Mouse (Mus musculus) kidney, postnatal 0 days (tissue): ENCODE results near the gene Gm10799. TPM values are rescaled to one million over a fixed set of nuclear protein-coding genes. Genes with fewer than 3 reads are reported as not detected.
"Not testable (repeated sequence)": the region's sequence is repeated elsewhere in the genome, so short reads cannot be mapped to it uniquely, and the experiment has no call there.

Experiments
- ATAC-seq: fragments of 200-750 bp; cut with Nextera tagmentation; replicated peaks from 2 replicates; pipeline ENCODE4 v1.8.0; 2017; ENCODE audit warnings: low read depth, moderate number of reproducible peaks, moderate TSS enrichment, moderate library complexity; ENCODE audit not compliant: low FRiP score
- DNase-seq: peaks from one replicate; pipeline ENCODE4 v3.0.0-alpha.2; 2016; ENCODE audit warnings: low spot score
- H3K27ac ChIP-seq: fragments of 300-500 bp; sonication (generic); 2 replicates; pipeline ENCODE4 v1.5.1; 2014; ENCODE audit warnings: mild to moderate bottlenecking
- H3K27me3 ChIP-seq: fragments of 300-500 bp; sonication (generic); 2 replicates; pipeline ENCODE4 v1.6.1; 2014; ENCODE audit warnings: low read length, mixed read lengths; ENCODE audit not compliant: insufficient read depth
- H3K36me3 ChIP-seq: fragments of 300-500 bp; sonication (generic); 2 replicates; pipeline ENCODE4 v1.6.1; 2014; ENCODE audit warnings: low read length, mixed read lengths; ENCODE audit not compliant: insufficient read depth
- H3K4me1 ChIP-seq: fragments of 300-500 bp; sonication (generic); replicated peaks from 2 replicates; pipeline ENCODE4 v1.6.1; 2014; ENCODE audit warnings: antibody characterized with exemption, low read length, mixed read lengths; ENCODE audit not compliant: insufficient read depth
- H3K4me2 ChIP-seq: fragments of 300-500 bp; sonication (generic); 2 replicates; pipeline ENCODE4 v1.6.1; 2014; ENCODE audit warnings: mild to moderate bottlenecking, low read length, moderate library complexity, mixed read lengths
- H3K4me3 ChIP-seq: fragments of 300-500 bp; sonication (generic); replicated peaks from 2 replicates; pipeline ENCODE4 v1.5.1; 2014; ENCODE audit warnings: low read depth, low read length
- H3K9ac ChIP-seq: fragments of 300-500 bp; sonication (generic); 2 replicates; pipeline ENCODE4 v1.6.1; 2014; ENCODE audit warnings: low read depth, low read length
- H3K9me3 ChIP-seq: fragments of 300-500 bp; sonication (generic); replicated peaks from 2 replicates; pipeline ENCODE4 v1.6.1; 2016; ENCODE audit warnings: low read length, inconsistent platforms, mixed read lengths
- CTCF ChIP-seq: IDR thresholded peaks from 2 replicates; pipeline ENCODE4 v1.5.1; 2016; ENCODE audit warnings: antibody characterized with exemption, low read depth, mild to moderate bottlenecking, moderate library complexity
- WGBS: fragments of 180-500 bp; shearing (Covaris S2); extraction: QIAGEN DNeasy Blood & Tissue Kit; methylation state at CpG from one replicate; pipeline ENCODE4 v1.1.7; 2014; 5-methylcytosine and 5-hydroxymethylcytosine counted together
- polyA plus RNA-seq: library from polyadenylated mRNA; unstranded; fragments of >200 nt; fragmentation: Nextera tagmentation; extraction: Ambion mirVana; gene quantifications from 2 replicates; pipeline ENCODE4 v1.2.1, GENCODE M21; 2015

Gm10799 gene
- polyA plus RNA-seq, 1 experiment from 2014 or later = not detected

DNA sequence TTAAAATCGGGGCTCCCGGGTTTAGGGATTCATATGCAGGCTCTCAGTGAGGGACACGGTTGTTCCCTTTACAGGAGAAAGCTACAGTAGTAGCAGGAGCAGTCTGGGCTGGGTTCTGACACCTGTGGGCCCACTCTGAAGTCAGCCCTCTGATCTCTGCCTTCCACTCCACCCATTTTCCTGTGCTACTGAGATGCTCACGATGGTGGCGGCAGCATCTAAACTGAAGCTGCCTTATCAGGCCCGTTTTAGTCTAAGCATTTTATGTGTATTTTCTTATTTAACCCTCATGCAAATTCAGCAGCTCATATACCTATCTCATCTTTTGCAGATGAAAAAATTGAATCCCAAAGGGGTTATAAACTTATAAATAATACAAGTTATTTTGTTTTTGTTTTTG lies 36.5 kb upstream of the Gm10799 start:
- DNase-seq (no peak), ATAC-seq (no peak)
- no peak for TF ChIP-seq CTCF
- Histone ChIP-seq H3K4me3 (no peak overlapping the region), H3K27me3 (no peaks in the 10 kb centered on the region), H3K9me3 (no peaks in the 10 kb centered on the region), H3K36me3 (no peaks in the 10 kb centered on the region), H3K4me2 (no peak overlapping the region), H3K27ac (no peak overlapping the region), H3K9ac (no peak overlapping the region), H3K4me1 (no peaks in the 10 kb centered on the region)
- WGBS = 83% methylated on average over 6 of the region's 6 CpGs

DNA sequence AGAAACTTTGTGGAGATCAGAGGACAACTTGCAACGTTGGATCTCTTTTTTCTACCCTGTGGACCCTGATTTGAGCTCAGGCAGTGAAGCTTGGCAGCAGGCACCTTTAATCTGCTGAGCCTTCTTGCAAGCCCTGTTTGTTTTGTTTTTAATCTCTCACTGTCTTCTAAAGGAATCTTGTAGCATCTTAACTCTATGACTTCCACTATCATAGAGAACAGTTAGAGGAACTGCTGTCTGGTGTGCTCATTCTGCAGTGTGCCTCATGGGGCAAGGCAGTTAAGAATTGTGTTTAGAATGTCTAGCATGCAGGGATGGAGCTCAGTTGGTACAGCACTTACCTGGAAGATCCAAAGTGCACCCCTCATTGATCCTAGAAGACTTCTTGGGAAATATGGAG lies 31.6 kb upstream of the Gm10799 start:
- Histone ChIP-seq H3K4me2 (no peak overlapping the region), H3K27ac (no peak overlapping the region), H3K27me3 (no peaks in the 10 kb centered on the region), H3K4me3 (no peak overlapping the region), H3K9me3 (no peaks in the 10 kb centered on the region), H3K36me3 (no peaks in the 10 kb centered on the region), H3K9ac (no peak overlapping the region), H3K4me1 (no peaks in the 10 kb centered on the region)
- TF ChIP-seq CTCF = no peak
- 56% methylated on average over 1 of the region's 1 CpGs for WGBS
- DNase-seq = no peak
- no peak for ATAC-seq

DNA sequence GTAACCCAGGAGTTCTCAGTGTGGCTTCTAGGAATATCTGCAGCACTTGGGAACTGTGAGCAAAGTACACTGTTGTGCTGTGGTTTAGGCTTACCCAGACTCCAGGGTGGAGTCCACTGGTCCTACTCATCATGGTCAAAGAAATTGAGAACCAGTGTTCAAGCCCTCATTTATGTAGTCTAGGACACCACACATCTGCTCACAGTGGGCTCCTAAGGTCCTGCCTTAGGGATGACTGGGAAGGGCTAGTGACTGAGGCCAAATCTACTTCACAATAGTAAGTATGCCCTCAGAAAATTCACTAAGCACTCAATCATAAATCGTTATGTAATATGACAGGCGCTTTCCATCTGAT lies 30.9 kb upstream of the Gm10799 start:
- Histone ChIP-seq H3K4me3 (no peak overlapping the region), H3K4me2 (no peak overlapping the region), H3K4me1 (no peaks in the 10 kb centered on the region), H3K27me3 (no peaks in the 10 kb centered on the region), H3K9ac (no peak overlapping the region), H3K27ac (no peak overlapping the region), H3K9me3 (no peaks in the 10 kb centered on the region), H3K36me3 (no peaks in the 10 kb centered on the region)
- TF ChIP-seq CTCF = no peak
- WGBS = 94% methylated on average over 2 of the region's 2 CpGs
- DNase-seq = no peak
- no peak for ATAC-seq

DNA sequence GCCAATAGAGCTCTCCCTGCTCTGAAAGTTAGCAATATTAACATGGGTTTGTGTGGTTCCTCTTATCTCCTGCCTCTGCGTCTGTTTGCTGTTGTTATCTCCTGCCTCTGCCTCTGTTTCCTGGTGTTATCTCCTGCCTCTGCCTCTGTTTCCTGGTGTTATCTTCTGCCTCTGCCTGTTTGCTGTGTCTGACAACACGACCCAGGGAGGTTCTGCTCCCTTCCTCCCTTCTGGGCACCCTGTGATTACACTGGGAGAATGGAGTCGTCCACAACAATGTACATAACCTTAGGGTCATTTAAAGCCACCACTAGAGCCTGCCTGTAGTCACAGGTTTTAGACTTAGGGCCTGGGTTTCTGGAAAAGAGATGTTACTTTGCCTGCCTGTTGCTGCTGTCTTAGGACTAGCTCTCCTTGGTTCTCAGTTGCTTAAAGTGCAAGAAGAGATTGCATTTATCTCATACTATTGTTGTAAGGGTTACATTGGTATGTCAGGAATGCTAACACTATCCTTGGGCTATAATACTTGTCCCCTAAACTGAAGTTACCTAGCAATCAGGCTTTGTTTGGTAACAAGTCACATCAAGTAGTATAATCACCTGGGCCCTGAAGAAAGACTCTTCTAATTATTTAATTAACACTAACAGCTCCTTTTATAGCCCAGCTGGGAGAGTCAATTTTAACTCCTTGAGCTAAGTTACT lies 30.3 kb upstream of the Gm10799 start:
- Histone ChIP-seq H3K4me3 (no peak overlapping the region), H3K4me2 (no peak overlapping the region), H3K27ac (no peak overlapping the region), H3K36me3 (no peaks in the 10 kb centered on the region), H3K9me3 (no peaks in the 10 kb centered on the region), H3K27me3 (no peaks in the 10 kb centered on the region), H3K4me1 (no peaks in the 10 kb centered on the region), H3K9ac (no peak overlapping the region)
- 38% methylated on average over 3 of the region's 3 CpGs for WGBS
- no peak for ATAC-seq
- no peak for DNase-seq
- no peak for TF ChIP-seq CTCF

DNA sequence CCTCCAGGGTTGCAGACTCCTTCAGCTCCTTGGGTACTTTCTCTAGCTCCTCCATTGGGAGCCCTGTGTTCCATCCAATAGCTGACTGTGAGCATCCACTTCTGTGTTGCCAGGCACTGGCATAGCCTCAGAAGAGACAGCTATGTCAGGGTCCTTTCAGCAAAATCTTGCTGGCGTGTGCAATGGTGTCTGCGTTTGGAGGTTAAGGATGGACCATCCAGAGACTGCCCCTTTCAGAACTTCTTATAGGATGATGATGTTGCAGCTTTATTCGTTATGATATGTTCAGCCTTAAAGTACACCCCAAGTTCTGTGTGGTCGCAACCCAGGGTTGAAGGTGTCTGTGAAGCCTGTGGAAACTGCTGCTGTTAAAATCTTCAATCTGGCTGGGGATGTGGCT lies 29.0 kb upstream of the Gm10799 start:
- H3K4me3 ChIP-seq, DNase-seq, H3K36me3 ChIP-seq, H3K4me2 ChIP-seq, H3K27ac ChIP-seq, H3K9me3 ChIP-seq, ATAC-seq, H3K9ac ChIP-seq, H3K27me3 ChIP-seq, H3K4me1 ChIP-seq: not testable (repeated sequence)
- WGBS = 95% methylated on average over 4 of the region's 4 CpGs

DNA sequence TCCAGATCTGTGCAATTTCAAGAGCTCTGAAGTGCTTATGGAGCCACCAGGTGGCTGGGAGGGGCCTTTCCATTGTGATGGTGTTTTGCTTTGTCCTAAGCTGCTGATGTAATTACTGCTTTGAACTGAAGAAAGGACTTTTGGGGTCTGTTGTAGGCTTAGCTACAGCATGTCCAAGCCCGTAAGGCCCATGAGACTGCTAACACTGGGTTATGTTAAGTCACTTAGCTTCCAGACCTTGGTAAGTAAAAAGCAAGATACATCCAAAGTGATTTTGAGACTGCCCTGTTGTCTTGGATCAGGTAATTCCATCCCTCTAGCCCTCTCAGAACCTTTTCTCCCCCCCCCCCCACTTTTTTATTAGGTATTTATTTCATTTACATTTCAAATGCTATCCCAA lies 28.4 kb upstream of the Gm10799 start:
- TF ChIP-seq CTCF = 0 out of 2 replicates have a peak, but pooled peaks have one; percentile 3
- WGBS = 71% methylated on average over 1 of the region's 1 CpGs
- H3K4me3 ChIP-seq = not testable (repeated sequence)

DNA sequence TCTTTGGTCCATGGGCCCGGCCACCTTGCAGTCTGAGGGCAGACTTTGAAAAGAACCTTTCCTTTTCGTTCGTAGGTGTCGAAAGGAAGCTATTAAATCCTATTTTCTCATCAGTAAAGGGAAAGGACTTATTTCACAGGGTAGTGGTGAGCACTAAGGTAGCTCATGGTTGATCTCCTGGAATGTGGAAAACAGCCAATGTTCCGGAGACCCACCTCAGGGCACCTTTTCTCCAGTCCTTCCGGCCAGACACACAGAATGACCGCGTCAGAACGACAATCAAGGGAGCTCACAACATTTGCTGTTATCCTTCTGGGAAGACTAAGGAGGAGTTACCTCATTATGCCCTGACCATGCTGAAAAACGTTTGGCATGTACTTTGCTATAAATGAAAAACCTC lies 27.9 kb upstream of the Gm10799 start:
- H3K27ac ChIP-seq = peak overlapping the region; percentile 92
- no peaks in the 10 kb centered on the region for H3K4me1 ChIP-seq
- no peak for TF ChIP-seq CTCF
- no peaks in the 10 kb centered on the region for H3K9me3 ChIP-seq
- peak overlapping the region; percentile 71 for H3K9ac ChIP-seq
- no peaks in the 10 kb centered on the region for H3K36me3 ChIP-seq
- no peaks in the 10 kb centered on the region for H3K27me3 ChIP-seq
- ATAC-seq (0 out of 2 replicates have a peak, but pooled peaks have one; percentile 23), DNase-seq (no peak)
- peak overlapping the region; percentile 88 for H3K4me2 ChIP-seq
- peak overlapping the region; percentile 47 for H3K4me3 ChIP-seq
- 15% methylated on average over 10 of the region's 10 CpGs for WGBS

More for the DNA sequence above, 28.4 kb upstream of the Gm10799 start:
- H3K9me3 ChIP-seq, H3K27me3 ChIP-seq, H3K4me1 ChIP-seq, DNase-seq, ATAC-seq, H3K9ac ChIP-seq, H3K27ac ChIP-seq, H3K36me3 ChIP-seq: not testable (repeated sequence)
- peak overlapping the region; percentile 88 for H3K4me2 ChIP-seq
